Mouse (Mus musculus) myocyte (in vitro differentiated cells): ENCODE measurements around the gene Ski. TPM values are rescaled to one million over a fixed set of nuclear protein-coding genes. Genes with fewer than 3 reads are reported as not detected.

Experiments used
- H3K27me3 ChIP-seq: one replicate; pipeline ENCODE4 v1.6.1; 2011; ENCODE audit not compliant: control insufficient read depth, insufficient read depth, insufficient read length
- H3K36me3 ChIP-seq: one replicate; pipeline ENCODE4 v1.6.1; 2011; ENCODE audit not compliant: control insufficient read depth, insufficient read depth
- H3K4me2 ChIP-seq: one replicate; pipeline ENCODE4 v1.6.1; 2011; ENCODE audit warnings: low read depth, control low read depth
- H3K4me3 ChIP-seq: one replicate; pipeline ENCODE4 v1.5.1; 2011; ENCODE audit warnings: mild to moderate bottlenecking, control low read depth, moderate library complexity
- H3K79me2 ChIP-seq: one replicate; pipeline ENCODE4 v1.6.1; 2011; ENCODE audit not compliant: control insufficient read depth, insufficient read depth
- H3ac ChIP-seq: one replicate; pipeline ENCODE4 v1.6.1; 2011; ENCODE audit not compliant: control insufficient read depth, insufficient read length
- CEBPB ChIP-seq: IDR thresholded peaks from 2 replicates; pipeline ENCODE4 v1.6.1; 2011; ENCODE audit warnings: mild to moderate bottlenecking, moderate library complexity; ENCODE audit not compliant: poor library complexity, insufficient read depth, severe bottlenecking
- E2F4 ChIP-seq: IDR thresholded peaks from one replicate; pipeline ENCODE4 v1.6.1; 2011; ENCODE audit warnings: mild to moderate bottlenecking, control low read depth, moderate library complexity; ENCODE audit not compliant: insufficient read depth
- MAX ChIP-seq: IDR thresholded peaks from one replicate; pipeline ENCODE4 v1.6.1; 2011; ENCODE audit warnings: low read depth, mild to moderate bottlenecking, control low read depth
- MYOD1 ChIP-seq, 3 experiments: IDR thresholded peaks; one replicate each; pipeline ENCODE4 v1.6.1; 2011; ENCODE audit warnings: control low read depth in 2 of 3, low read depth in 2 of 3, mild to moderate bottlenecking in 2 of 3, moderate library complexity in 1 of 3; ENCODE audit not compliant: insufficient read length in 2 of 3, control insufficient read depth in 1 of 3
- MYOG ChIP-seq, 3 experiments: IDR thresholded peaks; one replicate each; pipeline ENCODE4 v1.6.1; 2011; ENCODE audit warnings: control low read depth in 2 of 3, low read depth in 2 of 3, mild to moderate bottlenecking in 2 of 3; ENCODE audit not compliant: insufficient read length in 2 of 3, control insufficient read depth in 1 of 3, insufficient read depth in 1 of 3
- POLR2A ChIP-seq: IDR thresholded peaks from one replicate; pipeline ENCODE4 v1.6.1; 2011; ENCODE audit warnings: low read depth, mild to moderate bottlenecking, control low read depth, moderate library complexity; ENCODE audit not compliant: insufficient read length
- POLR2AphosphoS2 ChIP-seq: IDR thresholded peaks from one replicate; pipeline ENCODE4 v1.6.1; 2011; ENCODE audit warnings: low read depth, control low read depth; ENCODE audit not compliant: insufficient read length
- REST ChIP-seq: IDR thresholded peaks from one replicate; pipeline ENCODE4 v1.6.1; 2011; ENCODE audit warnings: mild to moderate bottlenecking, control low read depth, moderate library complexity; ENCODE audit not compliant: insufficient read depth, insufficient read length
- SRF ChIP-seq: IDR thresholded peaks from one replicate; pipeline ENCODE4 v1.6.1; 2011; ENCODE audit warnings: low read depth; ENCODE audit not compliant: control insufficient read depth, insufficient read length
- TCF12 ChIP-seq: IDR thresholded peaks from one replicate; pipeline ENCODE4 v1.6.1; 2011; ENCODE audit warnings: mild to moderate bottlenecking, control low read depth; ENCODE audit not compliant: poor library complexity, insufficient read depth, severe bottlenecking
- TCF3 ChIP-seq: IDR thresholded peaks from one replicate; pipeline ENCODE4 v1.6.1; 2011; ENCODE audit warnings: low read depth, control low read depth; ENCODE audit not compliant: insufficient read length
- USF1 ChIP-seq: IDR thresholded peaks from one replicate; pipeline ENCODE4 v1.6.1; 2011; ENCODE audit warnings: low read depth, mild to moderate bottlenecking, control low read depth, moderate library complexity
- polyA plus RNA-seq: library from polyadenylated mRNA; unstranded; fragments of >200 nt; fragmentation: generic; extraction: Trizol; gene quantifications from one replicate; pipeline ENCODE4 v1.2.1, GENCODE M21; 2012; ENCODE audit warnings: missing spikeins

Gene Ski
- polyA plus RNA-seq, 1 experiment, result 54.5 TPM

GRCm38 (mm10) chr4:155142836-155143235 is 79.6 kb downstream of the Ski start:
- no peaks in the 10 kb centered on the region for H3K79me2 ChIP-seq
- no peak overlapping the region for H3ac ChIP-seq
- no peaks in the 10 kb centered on the region for H3K27me3 ChIP-seq
- no peak overlapping the region for H3K4me3 ChIP-seq
- no peak overlapping the region for H3K4me2 ChIP-seq
- no peaks in the 10 kb centered on the region for H3K36me3 ChIP-seq
- TF ChIP-seq REST, result no peak
- TF ChIP-seq POLR2A, result no peak
- no peak for TF ChIP-seq MAX
- TF ChIP-seq E2F4, result no peak
- no peak for TF ChIP-seq CEBPB
- TF ChIP-seq USF1, result no peak
- no peak for TF ChIP-seq MYOG (IDR thresholded peaks at IDR 0.05; ENCODE audit: control insufficient read depth in 1 of 3, insufficient read depth in 1 of 3, insufficient read length in 2 of 3, low read depth in 2 of 3)
- no peak for TF ChIP-seq MYOD1 (IDR thresholded peaks at IDR 0.05; ENCODE audit: control insufficient read depth in 1 of 3, insufficient read length in 2 of 3, low read depth in 2 of 3)
- no peak for TF ChIP-seq TCF12
- no peak for TF ChIP-seq SRF
- TF ChIP-seq TCF3, result no peak
- TF ChIP-seq POLR2AphosphoS2, result no peak

- Histone ChIP-seq H3K36me3 (no peaks in the 10 kb centered on the region), H3K79me2 (no peaks in the 10 kb centered on the region), H3K4me3 (no peak overlapping the region), H3K27me3 (no peaks in the 10 kb centered on the region), H3ac (no peak overlapping the region), H3K4me2 (no peak overlapping the region)
- TF ChIP-seq USF1 (no peak), MYOD1 (IDR thresholded peaks at IDR 0.05; ENCODE audit: control insufficient read depth in 1 of 3, insufficient read length in 2 of 3, low read depth in 2 of 3) (peak in 1 of 3 experiments; percentile 19), CEBPB (no peak), TCF12 (no peak), SRF (no peak), MAX (no peak), TCF3 (no peak), MYOG (IDR thresholded peaks at IDR 0.05; ENCODE audit: control insufficient read depth in 1 of 3, insufficient read depth in 1 of 3, insufficient read length in 2 of 3, low read depth in 2 of 3) (peak in 1 of 3 experiments; percentile 53), POLR2A (no peak)
Measured at GRCm38 (mm10) chr4:155140795-155141265, 81.6 kb downstream of the Ski start.

GRCm38 (mm10) chr4:155140150-155140549 is 82.2 kb downstream of the Ski start:
- Histone ChIP-seq H3K79me2 (no peaks in the 10 kb centered on the region), H3ac (no peak overlapping the region), H3K4me3 (no peak overlapping the region), H3K36me3 (no peaks in the 10 kb centered on the region), H3K4me2 (no peak overlapping the region), H3K27me3 (no peaks in the 10 kb centered on the region)
- TF ChIP-seq USF1, result no peak
- TF ChIP-seq POLR2AphosphoS2, result no peak
- TF ChIP-seq MYOD1 (IDR thresholded peaks at IDR 0.05; ENCODE audit: control insufficient read depth in 1 of 3, insufficient read length in 2 of 3, low read depth in 2 of 3), result no peak
- no peak for TF ChIP-seq SRF
- no peak for TF ChIP-seq TCF3
- TF ChIP-seq CEBPB, result no peak
- no peak for TF ChIP-seq TCF12
- no peak for TF ChIP-seq REST
- TF ChIP-seq E2F4, result no peak
- TF ChIP-seq MYOG (IDR thresholded peaks at IDR 0.05; ENCODE audit: control insufficient read depth in 1 of 3, insufficient read depth in 1 of 3, insufficient read length in 2 of 3, low read depth in 2 of 3), result no peak
- TF ChIP-seq POLR2A, result no peak
- no peak for TF ChIP-seq MAX

GRCm38 (mm10) chr4:155139281-155140045 is 82.9 kb downstream of the Ski start:
- Histone ChIP-seq H3K36me3 (no peaks in the 10 kb centered on the region), H3K27me3 (no peaks in the 10 kb centered on the region), H3K4me3 (no peak overlapping the region), H3K4me2 (no peak overlapping the region), H3K79me2 (no peaks in the 10 kb centered on the region), H3ac (no peak overlapping the region)
- TF ChIP-seq E2F4 (no peak), MYOG (IDR thresholded peaks at IDR 0.05; ENCODE audit: control insufficient read depth in 1 of 3, insufficient read depth in 1 of 3, insufficient read length in 2 of 3, low read depth in 2 of 3) (no peak), TCF3 (no peak), POLR2A (no peak)

GRCm38 (mm10) chr4:155138451-155138850 is 83.9 kb downstream of the Ski start:
- Histone ChIP-seq H3K4me2 (no peak overlapping the region), H3ac (no peak overlapping the region), H3K79me2 (no peaks in the 10 kb centered on the region), H3K27me3 (no peaks in the 10 kb centered on the region), H3K4me3 (no peak overlapping the region), H3K36me3 (no peaks in the 10 kb centered on the region)
- no peak for TF ChIP-seq SRF
- TF ChIP-seq TCF12, result no peak
- no peak for TF ChIP-seq REST
- TF ChIP-seq POLR2A, result no peak
- no peak for TF ChIP-seq MAX
- TF ChIP-seq CEBPB, result no peak
- TF ChIP-seq POLR2AphosphoS2, result no peak
- TF ChIP-seq USF1, result no peak
- no peak for TF ChIP-seq TCF3
- TF ChIP-seq E2F4, result no peak
- no peak for TF ChIP-seq MYOG (IDR thresholded peaks at IDR 0.05; ENCODE audit: control insufficient read depth in 1 of 3, insufficient read depth in 1 of 3, insufficient read length in 2 of 3, low read depth in 2 of 3)
- TF ChIP-seq MYOD1 (IDR thresholded peaks at IDR 0.05; ENCODE audit: control insufficient read depth in 1 of 3, insufficient read length in 2 of 3, low read depth in 2 of 3), result no peak
